ENCODE assay signal across 23 mouse cellular contexts in the genomic region with DNA sequence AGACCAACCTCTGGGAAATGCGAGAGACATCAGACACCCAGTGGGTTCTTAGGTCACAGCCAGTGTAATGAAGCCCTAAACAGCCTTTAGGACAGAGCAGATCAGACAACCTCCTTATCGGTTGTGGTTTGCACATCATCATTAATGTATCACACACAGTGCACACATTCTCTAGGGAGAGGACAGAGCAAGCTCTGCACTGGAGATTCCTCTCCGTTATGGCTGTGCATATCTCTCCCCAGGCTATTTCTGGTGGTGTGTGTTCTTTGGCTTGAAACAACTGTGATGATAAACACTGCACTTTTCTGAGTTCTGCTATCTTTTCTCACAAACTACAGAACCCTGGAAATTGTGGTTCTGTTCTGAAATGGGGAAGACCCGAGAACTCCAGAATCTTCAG.
DNase-seq lines count a peak whose midpoint lies in the region; ATAC-seq and TF ChIP-seq lines count a peak whose summit lies in the region.
"Had no signal": no experiment of that assay in that cellular context is flagged by ENCODE, and none has a peak within 500 bp of the region (broad histone marks: within the 10 kb centered on the region; RNA-seq: fewer than 3 reads in every experiment).

No protein-coding gene starts in this region.

- DNase-seq in heart, embryonic 10.5 days (ENCODE audit: low spot score): no peak
- peak; percentile 33 for DNase-seq in midbrain, embryonic 11.5 days (ENCODE audit: low spot score, missing footprints)
- no peak for DNase-seq in liver, embryonic 14.5 days (ENCODE audit: low read depth in 3 of 3, low spot score in 3 of 3)
- no peak for DNase-seq in ovary, postnatal 10 days (ENCODE audit: low spot score)
- DNase-seq in Muller cell, postnatal 12 days (ENCODE audit: inconsistent ontology term): no peak
- DNase-seq: adrenal gland, adult 8-10 months; B cell, adult 2 months; cerebellum, adult 8-10 months; cerebellum, postnatal 25 days; kidney, adult 8-10 months; kidney, postnatal 4 days; left cerebral cortex, postnatal 4 days; retina, postnatal 1 day; right cerebral cortex, postnatal 14 days had no signal

- H3K4me3 ChIP-seq in heart, embryonic 14.5 days (ENCODE audit: control insufficient read depth in 1 of 2, insufficient read depth in 1 of 2, low read depth in 1 of 2, low read length in 2 of 2): no peak overlapping the region
- no peak overlapping the region for H3K4me3 ChIP-seq in heart, embryonic 10.5 days
- H3K4me3 ChIP-seq in midbrain, embryonic 11.5 days (ENCODE audit: low read depth, low read length): no peak overlapping the region
- H3K4me3 ChIP-seq in midbrain, embryonic 16.5 days (ENCODE audit: low read depth, low read length): no peak overlapping the region
- no peak overlapping the region for H3K4me3 ChIP-seq in liver, embryonic 14.5 days (ENCODE audit: insufficient read depth in 1 of 2, low read depth in 2 of 2, low read length in 2 of 2)
- H3K4me3 ChIP-seq: hindbrain, embryonic 12.5 days; intestine, embryonic 15.5 days; lung, embryonic 15.5 days; midbrain, embryonic 13.5 days had no signal

- peak overlapping the region; percentile 35 to 53; a peak in 1 of 4 replicates for H3K27ac ChIP-seq in heart, embryonic 14.5 days (replicated peaks in 1 of 2; ENCODE audit: control insufficient read depth in 1 of 2, insufficient read depth in 1 of 2, low read depth in 2 of 2, low read length in 2 of 2)
- no peak overlapping the region for H3K27ac ChIP-seq in heart, embryonic 10.5 days
- H3K27ac ChIP-seq in midbrain, embryonic 11.5 days (ENCODE audit: low read depth, low read length): no peak overlapping the region
- H3K27ac ChIP-seq in midbrain, embryonic 16.5 days (ENCODE audit: low read length): no peak overlapping the region
- H3K27ac ChIP-seq in liver, embryonic 14.5 days: no peak overlapping the region; the same call in 1 of the 2 replicates
- H3K27ac ChIP-seq: hindbrain, embryonic 12.5 days; hindbrain, postnatal 0 days; intestine, embryonic 15.5 days; kidney, postnatal 0 days; lung, embryonic 15.5 days; midbrain, embryonic 13.5 days had no signal

- H3K36me3 ChIP-seq in heart, embryonic 14.5 days (ENCODE audit: control insufficient read depth, insufficient read depth, low read length): no peaks in the 10 kb centered on the region
- no peaks in the 10 kb centered on the region for H3K36me3 ChIP-seq in heart, embryonic 10.5 days
- no peaks in the 10 kb centered on the region for H3K36me3 ChIP-seq in midbrain, embryonic 11.5 days (ENCODE audit: control insufficient read depth, insufficient read depth, low read length)
- no peaks in the 10 kb centered on the region for H3K36me3 ChIP-seq in midbrain, embryonic 16.5 days (ENCODE audit: control insufficient read depth, insufficient read depth, low read length)
- H3K36me3 ChIP-seq in liver, embryonic 14.5 days (replicated peaks; ENCODE audit: control insufficient read depth, insufficient read depth, low read depth): no peaks in the 10 kb centered on the region
- H3K36me3 ChIP-seq: hindbrain, embryonic 12.5 days; intestine, embryonic 15.5 days; lung, embryonic 15.5 days; midbrain, embryonic 13.5 days had no signal

- H3K9me3 ChIP-seq in heart, embryonic 14.5 days (ENCODE audit: control insufficient read depth, low read length): no peaks in the 10 kb centered on the region
- no peaks in the 10 kb centered on the region for H3K9me3 ChIP-seq in heart, embryonic 10.5 days
- H3K9me3 ChIP-seq in midbrain, embryonic 11.5 days (ENCODE audit: control insufficient read depth, low read length): no peaks in the 10 kb centered on the region
- no peaks in the 10 kb centered on the region for H3K9me3 ChIP-seq in midbrain, embryonic 16.5 days (replicated peaks; ENCODE audit: control insufficient read depth, low read length, poor library complexity, severe bottlenecking)
- H3K9me3 ChIP-seq in liver, embryonic 14.5 days (ENCODE audit: control insufficient read depth, low read length): no peaks in the 10 kb centered on the region
- H3K9me3 ChIP-seq: hindbrain, embryonic 12.5 days; intestine, embryonic 15.5 days; lung, embryonic 15.5 days; midbrain, embryonic 13.5 days had no signal

- no peaks in the 10 kb centered on the region for H3K27me3 ChIP-seq in heart, embryonic 14.5 days (ENCODE audit: control insufficient read depth, insufficient read depth, low read length)
- H3K27me3 ChIP-seq in heart, embryonic 10.5 days (ENCODE audit: insufficient read depth, poor library complexity, severe bottlenecking): no peaks in the 10 kb centered on the region
- H3K27me3 ChIP-seq in midbrain, embryonic 11.5 days (ENCODE audit: control insufficient read depth, insufficient read depth, low read length): no peaks in the 10 kb centered on the region
- H3K27me3 ChIP-seq in midbrain, embryonic 16.5 days (ENCODE audit: control insufficient read depth, insufficient read depth, low read depth, low read length): no peaks in the 10 kb centered on the region
- no peaks in the 10 kb centered on the region for H3K27me3 ChIP-seq in liver, embryonic 14.5 days (ENCODE audit: control insufficient read depth, insufficient read depth, low read length)
- H3K27me3 ChIP-seq: hindbrain, embryonic 12.5 days; intestine, embryonic 15.5 days; lung, embryonic 15.5 days had no signal

- H3K9ac ChIP-seq in heart, embryonic 14.5 days (ENCODE audit: low read length): no peak overlapping the region
- no peak overlapping the region for H3K9ac ChIP-seq in midbrain, embryonic 11.5 days (ENCODE audit: low read length)
- H3K9ac ChIP-seq in midbrain, embryonic 16.5 days (ENCODE audit: low read depth, low read length): no peak overlapping the region
- H3K9ac ChIP-seq in liver, embryonic 14.5 days (replicated peaks): no peak overlapping the region
- H3K9ac ChIP-seq: hindbrain, embryonic 12.5 days; intestine, embryonic 15.5 days; lung, embryonic 15.5 days; midbrain, embryonic 13.5 days had no signal

- no peak overlapping the region; the same call in 1 of the 2 replicates for H3K4me2 ChIP-seq in heart, embryonic 14.5 days (ENCODE audit: low read length)
- H3K4me2 ChIP-seq in midbrain, embryonic 11.5 days: no peak overlapping the region
- H3K4me2 ChIP-seq in midbrain, embryonic 16.5 days (ENCODE audit: low read length): no peak overlapping the region
- no peak overlapping the region for H3K4me2 ChIP-seq in liver, embryonic 14.5 days (ENCODE audit: low read depth)
- H3K4me2 ChIP-seq: hindbrain, embryonic 12.5 days; intestine, embryonic 15.5 days; lung, embryonic 15.5 days; midbrain, embryonic 13.5 days had no signal

- 28% methylated on average over 4 of the region's 4 CpGs for WGBS in heart, embryonic 14.5 days
- WGBS in heart, embryonic 10.5 days: 47% methylated on average over 4 of the region's 4 CpGs
- WGBS in midbrain, embryonic 11.5 days: 87% methylated on average over 4 of the region's 4 CpGs
- WGBS in midbrain, embryonic 16.5 days: 58% methylated on average over 4 of the region's 4 CpGs
- WGBS in liver, embryonic 14.5 days (ENCODE audit: insufficient replicate concordance): 28% methylated on average over 4 of the region's 4 CpGs

- peak; percentile 46; the same call in 1 of the 2 replicates for TF ChIP-seq EP300 in liver, embryonic 14.5 days (IDR thresholded peaks at IDR 0.05; ENCODE audit: low read depth)

- ATAC-seq in heart, embryonic 14.5 days (ENCODE audit: insufficient number of reproducible peaks, insufficient read depth, low FRiP score, low read depth): no peak
- no peak for ATAC-seq in midbrain, embryonic 11.5 days (ENCODE audit: low FRiP score)
- no peak for ATAC-seq in midbrain, embryonic 16.5 days
- ATAC-seq in liver, embryonic 14.5 days (ENCODE audit: insufficient read depth): peak; percentile 60
- ATAC-seq in megakaryocyte-erythroid progenitor cell, adult 5-6 weeks (replicated peaks; ENCODE audit: low FRiP score, low TSS enrichment, poor library complexity, severe bottlenecking): peak; percentile 55
- ATAC-seq: hindbrain, postnatal 0 days; intestine, embryonic 15.5 days had no signal

- no peak for TF ChIP-seq CTCF in liver, embryonic 14.5 days (IDR thresholded peaks at IDR 0.05; ENCODE audit: low read depth)

- peaks cover 19 to 40% of the 10 kb centered on the region in 2 experiments for H3K4me1 ChIP-seq in heart, embryonic 14.5 days (ENCODE audit: control insufficient read depth in 2 of 2, insufficient read depth in 2 of 2, low read length in 2 of 2)
- H3K4me1 ChIP-seq in heart, embryonic 10.5 days: peaks cover 28% of the 10 kb centered on the region
- H3K4me1 ChIP-seq in midbrain, embryonic 11.5 days (ENCODE audit: control insufficient read depth, insufficient read depth, low read length): peaks cover 13% of the 10 kb centered on the region
- peaks cover 8% of the 10 kb centered on the region for H3K4me1 ChIP-seq in midbrain, embryonic 16.5 days (ENCODE audit: control insufficient read depth, insufficient read depth, low read length)
- H3K4me1 ChIP-seq in liver, embryonic 14.5 days (replicated peaks; ENCODE audit: control insufficient read depth in 2 of 2, insufficient read depth in 2 of 2, low read length in 1 of 2): peaks cover 29 to 35% of the 10 kb centered on the region in 2 experiments
- H3K4me1 ChIP-seq: intestine, embryonic 15.5 days; lung, embryonic 15.5 days had no signal

Comparison
In these comparisons a context has a peak if more than half of its experiments do, and no peak if none do; other contexts are left out.
1. H3K27ac ChIP-seq: peak in heart, embryonic 14.5 days (2 of 2); none in heart, embryonic 10.5 days (single experiment), midbrain, embryonic 11.5 days (single experiment), midbrain, embryonic 16.5 days (single experiment) and liver, embryonic 14.5 days (single experiment).
2. ATAC-seq: peak in liver, embryonic 14.5 days (single experiment) and megakaryocyte-erythroid progenitor cell, adult 5-6 weeks (single experiment); none in heart, embryonic 14.5 days (single experiment), midbrain, embryonic 11.5 days (single experiment) and midbrain, embryonic 16.5 days (single experiment).